Mouse (Mus musculus) right cerebral cortex, postnatal 4 days (tissue): ENCODE results near the gene Serpinb6e.

Source experiments
- DNase-seq: peaks from one replicate; pipeline ENCODE4 v3.0.0-alpha.2; 2022

The Serpinb6e gene

GRCm38 (mm10) chr13:33843308-33843707 lies at the start of gene Serpinb6e:
Gene Serpinb6e, minus strand, starts transcription at chr13:33843408.
- DNase-seq: no peak

GRCm38 (mm10) chr13:33830751-33831150 lies 12.5 kb downstream of the Serpinb6e start:
- no peak for DNase-seq

GRCm38 (mm10) chr13:33823421-33823820 lies 19.8 kb downstream of the Serpinb6e start:
- DNase-seq: no peak

GRCm38 (mm10) chr13:33821490-33822143 lies 21.6 kb downstream of the Serpinb6e start:
- DNase-seq: no peak
